Mouse (Mus musculus): Measurements from ENCODE around the gene Plekhm2.

Plekhm2 gene

GRCm38 (mm10) chr4:141630021-141630420 is 34.7 kb downstream of the Plekhm2 start:
- no peak for DNase-seq

DNA sequence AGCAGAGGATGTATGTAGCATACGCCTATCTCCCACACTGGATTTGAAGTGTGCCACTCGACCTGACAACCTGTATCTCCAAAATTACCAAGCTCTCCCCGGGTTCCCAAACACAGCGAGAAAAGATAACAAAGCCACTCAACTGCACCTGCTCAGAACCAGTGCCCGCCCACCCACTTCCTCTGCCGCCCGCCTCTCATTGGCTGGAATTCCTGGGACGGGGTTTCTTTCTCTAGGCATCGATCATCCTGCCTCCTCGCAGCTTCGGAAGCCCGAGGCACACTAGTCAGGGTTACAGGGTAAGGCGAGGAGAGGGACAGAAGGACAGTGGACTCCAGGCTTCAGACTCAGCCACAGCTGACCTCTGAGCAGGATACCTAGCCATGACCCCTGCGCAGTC is 36.0 kb downstream of the Plekhm2 start:
- DNase-seq, result no peak

GRCm38 (mm10) chr4:141627502-141627901 is 37.2 kb downstream of the Plekhm2 start:
- DNase-seq, result no peak

- no peak for DNase-seq
These were observed 38.7 kb downstream of the Plekhm2 start for GRCm38 (mm10) chr4:141625774-141626550.

DNA sequence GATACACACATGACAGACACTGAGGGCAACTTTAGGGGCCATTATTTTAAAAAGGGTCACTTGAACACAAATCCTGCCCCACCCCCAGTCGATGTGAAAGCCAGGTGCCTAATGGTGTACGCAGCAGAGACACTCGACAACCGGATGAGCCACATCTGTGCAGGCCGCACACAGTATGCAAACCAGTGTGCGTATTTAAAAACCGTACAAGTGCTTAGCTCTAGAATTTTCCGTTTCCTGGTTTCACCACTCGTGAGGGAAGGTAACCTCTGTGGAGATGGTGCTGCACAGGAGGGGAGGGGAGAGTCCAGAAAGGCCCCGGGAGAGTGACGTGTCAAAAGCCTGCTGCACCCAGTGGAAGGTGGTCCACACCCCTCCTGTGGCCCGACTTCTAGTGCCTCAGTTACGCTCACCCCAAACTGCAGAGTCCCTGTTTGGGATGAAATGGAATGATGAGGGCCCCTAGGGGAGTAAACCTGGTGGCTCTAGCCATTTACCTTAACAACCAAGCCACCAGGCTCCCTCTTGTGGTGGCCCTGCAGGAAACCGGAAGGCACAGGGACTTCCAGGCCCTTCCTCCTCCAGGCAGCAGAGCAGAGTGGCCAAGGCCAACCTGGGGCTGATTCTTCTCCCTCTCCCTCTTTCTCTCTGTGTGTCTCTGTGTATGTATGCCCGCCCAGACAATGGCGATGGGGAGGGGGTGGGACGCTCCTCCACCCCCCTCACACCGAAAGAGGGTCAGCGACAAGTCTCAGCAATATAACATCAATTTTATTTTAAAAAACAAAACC is 39.5 kb downstream of the Plekhm2 start:
- no peak for DNase-seq

- DNase-seq, result no peak
These were observed 40.6 kb downstream of the Plekhm2 start for GRCm38 (mm10) chr4:141624134-141624533.

DNA sequence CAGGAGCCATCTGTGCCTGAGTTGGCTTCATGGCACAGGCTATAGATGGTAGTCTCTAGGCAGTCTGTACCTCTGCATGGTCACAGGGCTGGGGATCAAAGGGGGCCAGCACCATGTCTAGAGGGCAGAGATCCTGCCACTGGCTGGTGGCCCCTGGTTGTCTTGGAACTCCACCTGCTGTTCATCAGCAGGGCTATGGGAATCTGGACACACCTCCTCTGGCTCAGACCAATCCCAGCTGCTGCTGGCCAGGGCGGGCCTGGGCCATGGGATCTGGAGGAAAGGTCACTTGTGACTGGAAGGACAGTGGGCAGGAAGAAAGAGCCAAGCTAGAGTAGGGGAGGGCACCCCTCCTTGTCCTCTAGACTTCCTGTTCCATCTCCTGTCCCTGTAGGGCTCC is 41.0 kb downstream of the Plekhm2 start, which contains the start of gene Slc25a34:
TSS of gene Slc25a34 (minus strand) at position 156 of the 400 bp plus-strand sequence.
- DNase-seq, result no peak

DNA sequence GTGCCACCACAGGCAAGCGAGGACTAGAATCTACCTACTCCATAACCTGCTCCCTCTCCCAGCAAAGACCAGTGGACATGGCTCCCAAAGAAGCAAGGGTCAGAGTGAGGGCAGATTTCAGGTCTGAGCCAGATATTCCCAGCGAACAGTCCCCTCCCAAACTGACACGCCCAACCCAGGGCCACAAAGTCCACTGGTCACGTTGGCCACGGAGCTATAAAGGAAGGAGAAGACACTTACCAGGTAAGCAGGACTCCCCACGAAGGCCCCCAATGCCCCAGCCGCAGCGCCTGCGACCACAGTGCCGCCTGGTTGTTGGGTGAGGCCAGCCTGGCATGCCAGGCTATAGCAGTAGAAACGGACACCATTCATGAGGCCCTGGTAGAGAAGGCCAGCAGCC is 41.7 kb downstream of the Plekhm2 start:
- no peak for DNase-seq

DNA sequence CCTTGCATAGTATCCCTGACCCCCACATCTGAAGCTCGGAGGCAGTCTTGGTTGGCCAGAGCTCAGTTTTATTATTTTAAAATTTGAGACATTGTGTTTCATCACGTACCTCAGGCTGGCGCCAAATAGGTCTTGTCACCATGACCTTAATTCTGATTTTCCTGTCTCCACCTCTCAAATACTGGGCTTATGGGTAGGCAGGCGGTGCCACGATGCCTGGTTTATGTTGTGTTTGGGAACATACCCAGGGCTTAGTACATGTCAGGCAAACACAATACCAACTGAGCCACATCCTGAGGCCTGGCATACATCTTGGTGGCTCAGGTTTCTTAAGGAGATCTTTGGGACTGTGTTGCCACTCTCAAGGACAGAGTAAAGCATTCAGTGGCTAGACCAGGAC is 42.1 kb downstream of the Plekhm2 start:
- DNase-seq, result no peak

- no peak for DNase-seq
These were observed 42.6 kb downstream of the Plekhm2 start for GRCm38 (mm10) chr4:141622091-141622490.

- DNase-seq, result no peak
These were observed 43.4 kb downstream of the Plekhm2 start for GRCm38 (mm10) chr4:141621297-141621696.

- no peak for DNase-seq
These were observed 45.3 kb downstream of the Plekhm2 start for GRCm38 (mm10) chr4:141619299-141619883.

DNA sequence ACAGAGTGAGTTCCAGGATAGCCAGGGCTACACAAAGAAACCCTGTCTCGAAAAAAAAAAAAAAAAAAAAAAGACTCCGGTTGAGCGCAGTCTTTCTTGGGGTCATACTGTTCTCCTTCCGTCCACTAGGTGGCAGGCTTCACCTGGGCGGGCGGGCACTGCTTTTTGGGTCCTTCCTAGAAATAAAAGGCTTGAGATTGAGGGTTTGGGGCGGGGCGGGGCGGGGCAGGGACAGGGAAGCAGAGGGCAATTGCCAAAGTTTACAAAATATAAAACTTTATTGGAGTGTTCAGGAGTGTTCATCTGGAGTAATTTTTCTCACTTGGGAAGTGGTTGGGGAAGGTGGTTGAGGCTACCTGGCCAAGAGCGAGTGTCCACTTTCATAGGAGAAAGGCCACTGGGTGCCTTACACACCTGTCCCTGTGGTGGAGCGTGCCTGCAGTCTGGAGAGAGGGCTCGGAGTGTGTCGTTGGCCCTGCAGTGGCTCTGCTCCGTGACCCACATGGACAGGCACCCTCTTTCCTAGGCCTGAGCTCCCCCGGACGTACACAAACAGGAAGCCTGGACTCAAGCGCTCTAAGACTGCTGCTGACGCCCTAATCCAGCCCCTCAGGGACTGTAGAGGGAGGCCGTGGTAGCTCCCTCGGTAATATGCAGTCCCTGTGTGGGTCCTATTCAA is 46.0 kb downstream of the Plekhm2 start, which contains the start of gene Tmem82:
TSS of gene Tmem82 (minus strand) at position 69 of the 679 bp plus-strand sequence.
- DNase-seq, result no peak

DNA sequence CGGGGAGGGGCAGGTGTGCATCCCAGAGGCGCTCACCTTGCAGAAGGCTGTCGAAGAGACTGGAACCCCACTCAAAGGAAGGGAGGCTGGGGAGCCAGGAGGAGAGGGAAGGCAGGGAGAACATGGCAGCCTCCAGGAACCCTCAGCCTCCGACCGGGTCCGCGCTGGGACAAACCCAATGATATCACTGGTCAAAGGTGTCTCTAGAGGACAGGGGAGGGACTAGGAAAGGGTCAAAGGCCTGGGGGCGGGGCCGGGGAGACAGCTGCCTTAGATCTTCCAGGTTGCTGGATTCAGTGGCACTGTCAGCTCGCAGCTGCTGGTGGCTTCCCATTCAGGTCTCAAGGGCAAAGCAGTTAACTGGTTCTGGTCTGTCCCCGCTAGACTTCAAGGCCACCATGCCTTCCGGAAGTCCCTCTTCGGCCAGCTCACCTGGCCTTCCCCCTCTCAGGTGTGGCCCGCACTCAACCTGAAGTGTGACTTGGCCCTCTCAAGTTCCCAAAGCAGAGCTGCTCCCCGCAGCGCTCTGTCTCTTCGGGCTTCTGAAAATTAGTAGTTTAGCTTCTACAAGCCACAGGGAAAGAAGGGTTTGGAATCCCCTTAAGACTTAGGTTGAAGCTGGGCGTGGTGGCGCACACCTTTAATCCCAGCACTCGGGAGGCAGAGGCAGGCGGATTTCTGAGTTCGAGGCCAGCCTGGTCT is 46.7 kb downstream of the Plekhm2 start:
- no peak for DNase-seq

DNA sequence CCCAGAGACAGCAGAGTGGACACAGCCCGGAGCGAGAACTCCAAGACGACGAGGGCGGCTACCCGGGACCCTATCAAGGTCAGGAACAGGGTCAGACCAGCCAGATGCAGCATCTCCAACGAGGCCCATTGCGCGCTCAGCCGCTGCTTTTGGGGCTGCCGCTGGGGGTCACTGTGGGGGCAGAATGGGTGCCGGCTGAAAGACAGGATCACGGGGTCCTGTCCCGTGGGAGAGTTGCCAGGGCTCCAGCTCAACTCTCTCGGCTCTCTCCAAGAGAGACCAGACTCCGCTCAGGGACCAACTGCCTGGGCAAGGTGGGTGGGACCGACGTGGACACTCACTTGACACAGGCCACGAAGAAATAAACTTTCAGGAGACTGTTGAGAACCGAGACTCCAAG is 47.4 kb downstream of the Plekhm2 start:
- DNase-seq, result peak; percentile 51

- DNase-seq, result no peak
These were observed 47.9 kb downstream of the Plekhm2 start for GRCm38 (mm10) chr4:141616811-141617210.

GRCm38 (mm10) chr4:141614946-141615345 is 49.8 kb downstream of the Plekhm2 start:
- DNase-seq, result no peak

DNA sequence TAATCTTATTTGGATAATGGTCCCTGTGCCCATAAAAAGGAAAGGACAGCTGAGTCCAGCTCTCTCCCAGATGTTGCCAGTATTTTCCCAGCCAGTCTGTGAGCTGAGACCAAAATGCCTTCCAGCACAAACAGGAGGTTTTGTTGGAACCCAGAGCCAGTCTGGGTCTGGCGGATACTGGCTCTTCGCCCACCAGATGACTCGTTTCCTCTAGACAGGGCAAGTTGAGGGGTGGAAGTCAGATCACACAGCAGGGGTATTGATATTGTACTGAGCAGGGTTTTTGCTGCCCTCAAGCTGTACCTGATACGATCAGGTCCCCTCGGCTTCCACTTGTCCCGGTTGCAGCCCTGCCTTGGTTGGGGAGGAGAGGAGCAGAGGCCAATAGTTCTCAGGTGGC is 55.2 kb downstream of the Plekhm2 start:
- DNase-seq, result no peak

DNA sequence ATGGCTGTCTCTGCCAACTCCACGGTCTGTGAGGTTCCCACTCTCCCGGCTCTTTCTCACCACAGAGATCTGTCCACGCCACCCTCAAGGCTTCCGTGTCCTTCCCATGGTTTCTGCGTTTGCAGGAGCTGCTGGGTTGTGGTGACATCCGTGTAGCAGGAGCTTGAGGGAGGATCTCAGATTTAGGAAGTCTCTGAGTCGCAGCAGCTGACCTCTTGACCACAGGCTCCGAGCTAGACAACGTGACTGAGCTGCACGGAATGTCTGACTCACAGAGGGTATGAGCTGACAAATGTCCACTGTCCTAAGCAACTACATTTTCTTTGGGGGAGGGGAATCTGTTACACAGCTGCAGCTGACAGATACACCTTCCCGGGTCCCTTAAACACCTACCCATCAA is 58.8 kb downstream of the Plekhm2 start, which contains the start of gene Fblim1:
TSS of gene Fblim1 (minus strand) at position 236 of the 400 bp plus-strand sequence.
- DNase-seq, result no peak

- no peak for DNase-seq
These were observed 59.3 kb downstream of the Plekhm2 start for GRCm38 (mm10) chr4:141605421-141605820.

- no peak for DNase-seq
These were observed 60.2 kb downstream of the Plekhm2 start for GRCm38 (mm10) chr4:141604493-141604892.

- no peak for DNase-seq
These were observed 60.8 kb downstream of the Plekhm2 start for GRCm38 (mm10) chr4:141603921-141604320.

Measured in right cerebral cortex, postnatal 25 days (tissue).